Mouse (Mus musculus) cortical plate, adult 2 months (tissue): Measurements from ENCODE around the gene Mpz. TPM values are rescaled to one million over a fixed set of nuclear protein-coding genes. Genes with fewer than 3 reads are reported as not detected.
"Not testable (repeated sequence)": the region's sequence is repeated elsewhere in the genome, so short reads cannot be mapped to it uniquely, and the experiment has no call there.

ENCODE experiments used
- H3K27ac ChIP-seq: fragments of 200-500 bp; 2 replicates; pipeline ENCODE4 v1.5.1; 2012; ENCODE audit warnings: low read length, control low read depth, inconsistent platforms; ENCODE audit not compliant: insufficient read depth
- H3K4me1 ChIP-seq: fragments of 200-500 bp; 2 replicates; pipeline ENCODE4 v1.6.1; 2011; ENCODE audit warnings: low read length; ENCODE audit not compliant: control insufficient read depth, insufficient read depth
- H3K4me3 ChIP-seq: fragments of 200-500 bp; 2 replicates; pipeline ENCODE4 v1.5.1; 2011; ENCODE audit warnings: mild to moderate bottlenecking, low read length, control low read depth; ENCODE audit not compliant: insufficient read depth
- CTCF ChIP-seq: fragments of 200-500 bp; IDR thresholded peaks from 2 replicates; pipeline ENCODE4 v1.5.1; 2011; ENCODE audit warnings: mild to moderate bottlenecking, control low read depth, low read length; ENCODE audit not compliant: insufficient read depth; ENCODE audit errors: extremely low read depth
- POLR2A ChIP-seq: fragments of 200-500 bp; IDR thresholded peaks from 2 replicates; pipeline ENCODE4 v1.6.1; 2011; ENCODE audit warnings: mild to moderate bottlenecking, low read length, control low read depth; ENCODE audit not compliant: insufficient read depth; ENCODE audit errors: extremely low read depth
- polyA plus RNA-seq: library from polyadenylated mRNA; depleted of rRNA; stranded (reverse); fragments of >200 nt; gene quantifications from 2 replicates; pipeline ENCODE4 v1.2.3, GENCODE M21; 2012

The Mpz gene
- polyA plus RNA-seq, 1 experiment, result 0.19 TPM

DNA sequence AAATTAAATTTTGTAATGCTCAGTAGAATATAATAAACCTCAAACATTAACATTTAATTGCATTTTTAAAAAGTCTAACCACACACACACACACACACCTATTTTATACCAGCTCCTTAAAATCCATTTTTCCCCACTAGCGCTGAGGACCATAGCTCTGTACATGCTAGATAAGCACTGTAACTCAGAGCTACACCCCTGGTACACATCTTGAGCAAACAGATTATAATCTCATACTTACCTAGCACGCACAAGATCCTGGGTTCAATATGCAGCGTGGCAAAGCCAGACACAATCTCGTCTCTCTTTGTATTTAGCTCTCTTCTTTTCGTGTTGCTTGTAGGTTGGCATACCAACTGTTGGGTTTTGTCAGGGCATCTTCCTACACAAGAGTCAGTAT is 26.1 kb upstream of the Mpz start:
- H3K4me1 ChIP-seq, result no peaks in the 10 kb centered on the region
- TF ChIP-seq POLR2A (no peak), CTCF (no peak)
- H3K27ac ChIP-seq, result no peak overlapping the region
- no peak overlapping the region for H3K4me3 ChIP-seq

DNA sequence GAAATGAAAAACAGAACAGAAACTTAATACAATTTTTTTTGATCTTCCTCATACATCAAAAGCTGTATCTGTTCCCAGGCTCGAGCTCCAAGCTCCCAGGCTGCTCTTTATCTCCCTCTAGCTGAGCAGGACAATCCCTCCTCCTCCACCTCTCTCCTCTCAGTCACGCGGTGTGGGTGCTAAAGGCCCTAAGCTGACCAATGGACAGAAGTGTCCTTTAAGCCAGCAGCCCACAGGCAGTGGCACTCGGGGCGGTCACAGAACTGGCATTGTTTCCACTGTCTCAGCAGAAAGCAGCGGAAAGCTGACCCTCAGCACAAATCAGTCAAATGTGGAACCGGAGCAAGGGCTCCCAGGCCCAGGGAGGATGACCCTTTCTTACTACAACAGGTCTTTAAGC is 21.3 kb upstream of the Mpz start:
- TF ChIP-seq POLR2A (no peak), CTCF (peak; percentile 34; the same call in 1 of the 2 replicates)
- Histone ChIP-seq H3K4me3 (no peak overlapping the region), H3K27ac (0 out of 2 replicates have a peak overlapping the region, but pooled peaks have one; percentile 40), H3K4me1 (no peaks in the 10 kb centered on the region)

DNA sequence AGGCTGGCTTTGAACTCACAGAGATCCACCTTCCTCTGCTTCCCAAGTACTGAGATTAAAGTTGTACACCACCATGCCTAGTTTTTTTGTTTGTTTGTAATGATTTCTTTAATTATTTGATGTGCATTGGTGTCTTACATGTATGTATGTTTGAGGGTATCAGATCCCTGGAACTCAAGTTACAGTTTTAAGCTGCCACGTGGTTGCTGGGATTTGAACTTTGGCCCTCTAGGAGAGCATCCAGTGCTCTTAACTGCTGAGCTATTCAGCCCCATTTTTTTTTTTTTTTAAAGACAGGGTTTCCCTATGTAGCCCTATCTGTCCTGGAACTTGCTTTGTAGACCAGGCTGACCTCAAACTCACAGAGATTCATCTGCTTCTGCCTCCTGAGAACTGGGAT is 19.5 kb upstream of the Mpz start:
- Histone ChIP-seq H3K4me3 (no peak overlapping the region), H3K4me1 (no peaks in the 10 kb centered on the region), H3K27ac (no peak overlapping the region)
- TF ChIP-seq POLR2A (no peak), CTCF (no peak)

DNA sequence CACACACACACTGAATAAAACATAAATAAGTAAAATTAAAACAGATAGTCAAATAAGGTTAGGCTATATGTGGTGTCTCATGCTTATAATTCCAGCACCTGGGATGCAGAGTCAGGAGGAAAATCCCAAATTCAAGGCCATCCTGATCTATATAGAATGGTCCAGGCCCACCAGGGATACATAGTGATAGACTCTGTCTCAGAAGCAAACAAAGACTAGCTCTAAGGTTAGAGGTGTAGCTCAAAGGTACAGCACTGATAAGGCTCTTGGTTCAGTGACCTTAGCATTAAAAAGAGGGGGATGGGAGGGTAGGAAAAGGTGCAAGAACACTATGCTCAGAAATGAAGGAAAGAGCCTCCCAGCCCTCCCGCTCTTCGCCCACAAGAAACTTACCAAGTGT is 14.9 kb upstream of the Mpz start:
- no peak for TF ChIP-seq CTCF
- no peak for TF ChIP-seq POLR2A
- Histone ChIP-seq H3K4me1 (no peaks in the 10 kb centered on the region), H3K4me3 (no peak overlapping the region), H3K27ac (no peak overlapping the region)

DNA sequence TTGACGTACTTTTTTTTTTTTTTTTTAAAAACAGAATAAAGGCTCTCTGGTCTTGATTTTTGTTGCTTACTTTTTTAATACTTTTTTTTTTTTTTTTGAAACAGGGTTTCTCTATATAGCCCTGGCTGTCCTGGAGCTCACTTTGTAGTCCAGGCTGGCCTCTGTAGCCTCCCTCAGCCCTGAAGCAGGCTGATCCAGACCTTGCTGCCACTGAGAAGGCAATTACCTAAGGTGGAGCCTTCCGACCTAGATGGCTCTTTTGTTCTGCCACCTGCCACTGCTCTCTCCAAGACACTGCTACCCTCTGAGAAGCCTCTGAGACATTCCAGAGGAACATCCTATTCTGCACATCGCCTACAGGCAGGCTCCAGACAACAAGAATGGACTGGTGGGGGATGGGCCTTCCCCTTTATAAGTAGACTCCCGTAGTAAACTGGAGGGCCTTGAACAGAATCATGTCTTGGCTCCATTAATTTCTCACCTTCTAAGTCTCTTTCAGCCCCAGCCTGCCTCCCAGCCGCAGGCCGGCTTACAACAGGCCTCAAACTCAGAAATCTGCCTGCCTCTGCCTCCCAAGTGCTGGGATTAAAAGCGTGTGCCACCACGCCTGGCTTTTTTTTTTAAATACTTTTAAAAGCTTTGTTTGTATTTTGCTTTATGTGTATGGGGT is 12.9 kb upstream of the Mpz start:
- not testable (repeated sequence) for H3K4me1 ChIP-seq, H3K4me3 ChIP-seq, H3K27ac ChIP-seq

DNA sequence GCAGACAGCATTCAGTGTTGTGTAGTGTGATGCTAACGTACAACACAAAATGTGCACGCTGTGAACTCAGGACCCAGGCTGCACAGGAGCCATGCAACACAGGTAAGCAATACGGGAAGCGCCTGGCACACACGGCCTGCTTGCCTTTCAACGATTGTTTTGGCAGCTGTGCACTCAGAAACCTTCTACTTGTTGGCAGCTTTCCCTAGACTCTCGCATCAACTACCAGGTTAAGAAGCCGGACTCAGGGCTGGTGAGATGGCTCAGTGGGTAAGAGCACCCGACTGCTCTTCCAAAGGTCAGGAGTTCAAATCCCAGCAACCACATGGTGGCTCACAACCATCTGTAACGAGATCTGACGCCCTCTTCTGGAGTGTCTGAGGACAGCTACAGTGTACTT is 7.5 kb upstream of the Mpz start:
- not testable (repeated sequence) for H3K4me3 ChIP-seq, H3K4me1 ChIP-seq, H3K27ac ChIP-seq

DNA sequence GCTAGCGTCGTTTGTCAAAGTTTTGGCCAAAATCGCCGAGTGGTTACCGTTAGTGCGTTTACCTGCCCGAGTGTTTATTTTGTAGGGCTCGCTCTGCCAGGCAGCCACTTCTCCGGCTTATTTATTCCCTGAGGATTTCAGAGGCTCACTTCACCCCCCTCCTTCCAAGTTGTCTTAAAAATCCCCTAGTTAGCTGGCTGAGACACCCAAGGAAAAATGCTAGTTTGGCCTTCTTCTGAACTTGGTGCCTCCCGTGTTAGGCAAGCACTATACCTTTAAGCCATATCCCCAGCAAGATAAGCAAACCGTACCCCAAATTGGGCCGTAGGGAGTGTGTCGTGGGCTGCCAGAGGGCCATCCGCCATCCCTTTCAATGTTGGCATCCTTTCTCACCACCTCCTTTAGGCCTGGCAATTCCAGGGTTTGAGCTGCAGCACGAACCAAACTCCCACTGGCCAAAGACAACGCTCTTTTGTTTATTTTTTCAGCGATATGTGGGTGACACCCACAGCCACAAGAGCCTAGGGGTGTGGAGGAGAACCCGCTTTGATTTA is 404 bp downstream of the Mpz start:
- H3K4me3 ChIP-seq, result peak overlapping the region; percentile 66
- TF ChIP-seq POLR2A (no peak), CTCF (no peak)
- H3K27ac ChIP-seq, result peak overlapping the region; percentile 20
- no peaks in the 10 kb centered on the region; the same call in 1 of the 2 replicates for H3K4me1 ChIP-seq

DNA sequence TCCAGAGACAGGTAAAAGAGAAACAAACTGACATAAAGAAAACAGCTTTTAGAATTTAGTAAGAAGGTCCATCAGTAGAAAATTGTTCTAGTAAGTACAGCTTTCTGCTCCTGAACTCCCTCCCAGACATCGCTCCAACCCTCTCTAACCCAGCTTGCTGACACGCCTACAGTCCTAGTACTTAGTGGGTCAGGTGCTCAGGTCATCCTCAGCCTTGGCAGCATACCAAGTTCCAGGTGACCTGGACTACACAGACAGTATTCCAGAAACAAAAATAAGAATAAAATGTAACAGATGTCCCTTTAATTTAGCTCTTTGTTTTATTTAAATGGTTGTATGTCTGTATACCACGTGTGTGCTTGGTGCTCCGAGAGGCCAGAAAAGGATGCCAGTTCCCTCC is 1.5 kb downstream of the Mpz start:
- Histone ChIP-seq H3K27ac (no peak overlapping the region), H3K4me1 (no peaks in the 10 kb centered on the region; the same call in 1 of the 2 replicates), H3K4me3 (no peak overlapping the region)
- no peak for TF ChIP-seq POLR2A
- TF ChIP-seq CTCF, result no peak

DNA sequence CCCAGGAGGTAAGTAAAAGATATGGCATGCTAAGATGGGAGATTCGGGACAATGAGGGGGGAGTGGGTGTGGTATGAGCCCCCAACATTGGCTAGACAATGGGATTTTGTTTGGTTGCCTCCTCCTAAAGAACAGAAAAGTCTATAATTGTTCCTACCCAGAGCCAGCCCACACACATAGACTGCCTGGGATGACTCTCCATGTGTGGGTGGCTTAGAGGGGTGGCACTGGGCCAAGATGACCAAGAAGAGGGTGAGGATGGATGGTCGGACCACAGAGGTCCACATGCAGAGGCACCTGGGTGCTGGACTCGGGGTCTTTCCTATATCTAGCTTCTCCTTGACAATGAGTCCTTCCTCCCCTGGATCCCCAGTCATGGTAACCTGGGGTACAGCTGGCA is 6.1 kb downstream of the Mpz start:
- Histone ChIP-seq H3K4me3 (no peak overlapping the region), H3K4me1 (no peaks in the 10 kb centered on the region), H3K27ac (no peak overlapping the region)
- TF ChIP-seq CTCF (no peak), POLR2A (no peak)

DNA sequence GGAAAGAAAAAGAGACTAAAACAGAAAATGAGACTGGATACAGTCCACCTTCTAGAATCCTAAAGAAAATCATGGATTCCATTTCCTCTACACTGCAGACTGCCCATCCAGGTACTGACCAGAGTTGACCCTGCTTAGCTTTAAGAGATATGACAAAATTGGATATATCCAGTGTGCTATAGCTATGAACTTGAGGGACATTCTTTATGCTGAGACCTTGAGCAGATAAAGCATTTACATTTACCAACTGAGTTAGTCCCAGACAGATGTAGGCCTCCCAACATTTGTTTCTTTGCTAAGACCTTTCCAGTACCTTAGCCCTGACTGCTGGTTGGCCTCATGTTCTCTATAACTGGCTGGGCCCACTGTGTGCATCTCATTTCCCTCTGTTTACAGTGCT is 7.5 kb downstream of the Mpz start:
- H3K4me1 ChIP-seq, result no peaks in the 10 kb centered on the region
- no peak for TF ChIP-seq POLR2A
- TF ChIP-seq CTCF, result no peak
- no peak overlapping the region for H3K27ac ChIP-seq
- no peak overlapping the region for H3K4me3 ChIP-seq
